Mouse (Mus musculus) CH12.LX (cell line): Measurements from ENCODE around the gene Gm21970. TPM values are rescaled to one million over a fixed set of nuclear protein-coding genes. Genes with fewer than 3 reads are reported as not detected.

Experiments used
- DNase-seq: peaks from one replicate; pipeline ENCODE4 v3.0.0-alpha.2; 2013; ENCODE audit errors: extremely low read depth
- H3K27ac ChIP-seq: 2 replicates; pipeline ENCODE4 v1.5.1; 2012; ENCODE audit warnings: low read depth, mild to moderate bottlenecking, control low read depth, moderate library complexity; ENCODE audit not compliant: insufficient read depth
- H3K27me3 ChIP-seq: replicated peaks from 2 replicates; pipeline ENCODE3; 2012; ENCODE audit warnings: inconsistent platforms
- H3K36me3 ChIP-seq, 2 experiments: replicated peaks in 1 of 2; 2 replicates each; pipeline versions ENCODE3 to v1.6.1; 2012; ENCODE audit warnings: inconsistent platforms in 1 of 2, low read length in 1 of 2, mild to moderate bottlenecking in 1 of 2, mixed read lengths in 1 of 2, moderate library complexity in 1 of 2; ENCODE audit not compliant: control insufficient read depth in 1 of 2, insufficient read depth in 1 of 2
- H3K4me1 ChIP-seq, 2 experiments: 2 replicates each; pipeline ENCODE4 v1.6.1; 2012; ENCODE audit warnings: inconsistent platforms in 1 of 2, moderate library complexity in 1 of 2; ENCODE audit not compliant: insufficient read depth in 2 of 2, control insufficient read depth in 1 of 2
- H3K4me2 ChIP-seq: 2 replicates; pipeline ENCODE4 v1.6.1; 2012; ENCODE audit warnings: low read depth, mild to moderate bottlenecking, control low read depth; ENCODE audit not compliant: poor library complexity, insufficient read depth, severe bottlenecking
- H3K4me3 ChIP-seq, 3 experiments: fragments of 150-350 bp in 1 of 3; sonication (generic) in 1 of 3; replicated peaks in 1 of 3; 2 replicates each; pipeline versions ENCODE3 to v1.5.1; 2011 to 2012; ENCODE audit warnings: low read depth in 2 of 3, low read length in 2 of 3, mild to moderate bottlenecking in 2 of 3, moderate library complexity in 2 of 3, control low read depth in 1 of 3, improper control_type of control experiment in 1 of 3, inconsistent platforms in 1 of 3, mixed read lengths in 1 of 3; ENCODE audit not compliant: poor library complexity in 1 of 3
- H3K79me2 ChIP-seq: replicated peaks from 2 replicates; pipeline ENCODE4 v1.6.1; 2012; ENCODE audit warnings: mild to moderate bottlenecking, moderate library complexity; ENCODE audit not compliant: control insufficient read depth, poor library complexity, insufficient read depth, severe bottlenecking; ENCODE audit errors: extremely low read depth
- H3K9ac ChIP-seq: 2 replicates; pipeline ENCODE4 v1.6.1; 2012; ENCODE audit warnings: low read depth, mild to moderate bottlenecking, control low read depth, moderate library complexity; ENCODE audit not compliant: insufficient read depth
- H3K9me3 ChIP-seq: replicated peaks from 2 replicates; pipeline ENCODE3; 2012; ENCODE audit warnings: low read length, inconsistent platforms, mixed read lengths
- BHLHE40 ChIP-seq: IDR thresholded peaks from 2 replicates; pipeline ENCODE4 v1.6.1; 2011; ENCODE audit warnings: mild to moderate bottlenecking, low read depth, low read length, improper control_type of control experiment
- CHD2 ChIP-seq: IDR thresholded peaks from 2 replicates; pipeline ENCODE4 v1.6.1; 2011; ENCODE audit warnings: low read length, improper control_type of control experiment
- GABPA ChIP-seq: IDR thresholded peaks from 2 replicates; pipeline ENCODE4 v1.6.1; 2012; ENCODE audit warnings: low read depth, low read length, improper control_type of control experiment, inconsistent platforms; ENCODE audit not compliant: insufficient replicate concordance
- IRF4 ChIP-seq: IDR thresholded peaks from 2 replicates; pipeline ENCODE4 v1.6.1; 2014; ENCODE audit warnings: low read depth, mild to moderate bottlenecking, inconsistent platforms, low read length, improper control_type of control experiment
- JUN ChIP-seq: IDR thresholded peaks from 2 replicates; pipeline ENCODE4 v1.6.1; 2011; ENCODE audit warnings: low read depth, mild to moderate bottlenecking, low read length, improper control_type of control experiment, moderate library complexity; ENCODE audit not compliant: insufficient read depth
- MAZ ChIP-seq: IDR thresholded peaks from 2 replicates; pipeline ENCODE4 v1.6.1; 2012; ENCODE audit warnings: low read depth, mild to moderate bottlenecking, inconsistent platforms, low read length, improper control_type of control experiment, moderate library complexity
- MEF2A ChIP-seq: IDR thresholded peaks from 2 replicates; pipeline ENCODE4 v1.6.1; 2014; ENCODE audit warnings: low read depth, mild to moderate bottlenecking, inconsistent platforms, low read length, improper control_type of control experiment, borderline replicate concordance
- MXI1 ChIP-seq: IDR thresholded peaks from 2 replicates; pipeline ENCODE4 v1.6.1; 2011; ENCODE audit warnings: mild to moderate bottlenecking, low read depth, low read length, improper control_type of control experiment
- MYC ChIP-seq: IDR thresholded peaks from 2 replicates; pipeline ENCODE4 v1.6.1; 2011; ENCODE audit warnings: low read depth, mild to moderate bottlenecking, improper control_type of control experiment, low read length
- NELFE ChIP-seq: IDR thresholded peaks from 2 replicates; pipeline ENCODE4 v1.6.1; 2011; ENCODE audit warnings: low read depth, low read length, improper control_type of control experiment
- POLR2A ChIP-seq: IDR thresholded peaks from 2 replicates; pipeline ENCODE4 v1.6.1; 2011; ENCODE audit warnings: low read depth, mild to moderate bottlenecking, improper control_type of control experiment, low read length
- POLR2AphosphoS2 ChIP-seq: IDR thresholded peaks from 2 replicates; pipeline ENCODE4 v1.6.1; 2011; ENCODE audit warnings: low read depth, low read length, improper control_type of control experiment
- RAD21 ChIP-seq: IDR thresholded peaks from 2 replicates; pipeline ENCODE4 v1.6.1; 2011; ENCODE audit warnings: low read depth, mild to moderate bottlenecking, low read length, improper control_type of control experiment, moderate library complexity
- RCOR1 ChIP-seq: conservative IDR thresholded peaks from 2 replicates; pipeline ENCODE4 v1.6.1; 2012; ENCODE audit warnings: low read depth, mild to moderate bottlenecking, inconsistent platforms, low read length, improper control_type of control experiment
- SIN3A ChIP-seq: IDR thresholded peaks from 2 replicates; pipeline ENCODE4 v1.6.1; 2012; ENCODE audit warnings: low read length, improper control_type of control experiment, inconsistent platforms
- SMC3 ChIP-seq: IDR thresholded peaks from 2 replicates; pipeline ENCODE4 v1.6.1; 2011; ENCODE audit warnings: low read depth, low read length, improper control_type of control experiment
- TCF12 ChIP-seq: IDR thresholded peaks from 2 replicates; pipeline ENCODE4 v1.6.1; 2014; ENCODE audit warnings: low read depth, mild to moderate bottlenecking, inconsistent platforms, low read length, improper control_type of control experiment
- USF1 ChIP-seq: IDR thresholded peaks from 2 replicates; pipeline ENCODE4 v1.6.1; 2014; ENCODE audit warnings: low read depth, mild to moderate bottlenecking, inconsistent platforms, low read length, improper control_type of control experiment
- USF2 ChIP-seq: conservative IDR thresholded peaks from 2 replicates; pipeline ENCODE4 v1.6.1; 2011; ENCODE audit warnings: low read depth, low read length, improper control_type of control experiment
- ZC3H11A ChIP-seq: IDR thresholded peaks from 2 replicates; pipeline ENCODE4 v1.6.1; 2012; ENCODE audit warnings: low read depth, mild to moderate bottlenecking, inconsistent platforms, low read length, improper control_type of control experiment
- ZKSCAN1 ChIP-seq: IDR thresholded peaks from 2 replicates; pipeline ENCODE4 v1.6.1; 2012; ENCODE audit warnings: low read depth, inconsistent platforms, low read length, improper control_type of control experiment, borderline replicate concordance
- ZMIZ1 ChIP-seq: IDR thresholded peaks from 2 replicates; pipeline ENCODE4 v1.6.1; 2012; ENCODE audit warnings: low read depth, mild to moderate bottlenecking, inconsistent platforms, low read length, improper control_type of control experiment
- dilution Hi-C: fragments of 300-500 bp; cut with MboI; formaldehyde crosslinking; loops from 2 replicates; pipeline ENCODE4 v1.14.3; 2020; ENCODE audit warnings: low sequenced_read_pairs; ENCODE audit not compliant: extremely low pct_unique_long_range_greater_than_20kb, extremely low pct_ligation_motif_present
- in situ Hi-C: fragments of 300-500 bp; cut with MboI; formaldehyde crosslinking; loops from 3 replicates; pipeline ENCODE4 v1.14.3; 2019; ENCODE audit warnings: low sequenced_read_pairs, low pct_ligation_motif_present, low pct_unique_long_range_greater_than_20kb, mixed read lengths
- polyA plus RNA-seq: library from polyadenylated mRNA; unstranded; fragments of >175 nt; gene quantifications from 2 replicates; pipeline ENCODE4 v1.2.1, GENCODE M21; 2012; ENCODE audit warnings: low read depth; ENCODE audit not compliant: insufficient read length
- total RNA-seq, 2 experiments: library from RNA; depleted of rRNA; stranded (reverse); fragments of 300-350 nt in 1 of 2; fragments of >200 nt in 1 of 2; gene quantifications; 2 replicates each; pipeline ENCODE4 v1.2.3; 2012 to 2014

The Gm21970 gene
- total and polyA plus RNA-seq, 3 experiments: not detected

GRCm38 (mm10) chr16:91448088-91448487, 56.6 kb downstream of the Gm21970 start:
- dilution Hi-C loops (no loop called here), in situ Hi-C loops (no loop called here)
- H3K9me3 ChIP-seq: peaks cover 4% of the 10 kb centered on the region
- no peak overlapping the region for H3K4me3 ChIP-seq
- no peak overlapping the region for H3K9ac ChIP-seq
- TF ChIP-seq SIN3A (no peak), ZC3H11A (no peak), ZMIZ1 (no peak), MYC (no peak), GABPA (no peak), MAZ (no peak), TCF12 (no peak), ZKSCAN1 (no peak), MXI1 (no peak), USF2 (no peak), RAD21 (no peak), CHD2 (no peak), USF1 (no peak), RCOR1 (no peak), JUN (no peak), IRF4 (no peak), BHLHE40 (no peak), POLR2A (no peak), SMC3 (no peak)
- no peaks in the 10 kb centered on the region for H3K36me3 ChIP-seq
- no peaks in the 10 kb centered on the region for H3K27me3 ChIP-seq
- no peaks in the 10 kb centered on the region for H3K79me2 ChIP-seq
- H3K4me2 ChIP-seq: no peak overlapping the region
- DNase-seq: no peak
- H3K27ac ChIP-seq: no peak overlapping the region
- peaks cover 32 to 87% of the 10 kb centered on the region in 2 experiments for H3K4me1 ChIP-seq

GRCm38 (mm10) chr16:91448895-91449294, 57.4 kb downstream of the Gm21970 start:
- peaks cover 32 to 87% of the 10 kb centered on the region in 2 experiments for H3K4me1 ChIP-seq
- no peaks in the 10 kb centered on the region for H3K79me2 ChIP-seq
- no peak overlapping the region for H3K27ac ChIP-seq
- no peak for DNase-seq
- H3K9ac ChIP-seq: no peak overlapping the region
- H3K36me3 ChIP-seq: no peaks in the 10 kb centered on the region
- H3K27me3 ChIP-seq: no peaks in the 10 kb centered on the region
- peaks cover 4% of the 10 kb centered on the region for H3K9me3 ChIP-seq
- TF ChIP-seq NELFE (no peak), MEF2A (no peak), JUN (no peak), USF1 (no peak), POLR2AphosphoS2 (no peak)
- H3K4me3 ChIP-seq: no peak overlapping the region
- no peak overlapping the region for H3K4me2 ChIP-seq
- dilution Hi-C loops: no loop called here
- in situ Hi-C loops: no loop called here
